Mouse (Mus musculus): Measurements from ENCODE around the gene Prep.
A peak's percentile ranks its signal among the peaks of the same experiment; 100 is the strongest.
"Not testable (repeated sequence)": the region's sequence is repeated elsewhere in the genome, so short reads cannot be mapped to it uniquely, and the experiment has no call there.

Prep gene

DNA sequence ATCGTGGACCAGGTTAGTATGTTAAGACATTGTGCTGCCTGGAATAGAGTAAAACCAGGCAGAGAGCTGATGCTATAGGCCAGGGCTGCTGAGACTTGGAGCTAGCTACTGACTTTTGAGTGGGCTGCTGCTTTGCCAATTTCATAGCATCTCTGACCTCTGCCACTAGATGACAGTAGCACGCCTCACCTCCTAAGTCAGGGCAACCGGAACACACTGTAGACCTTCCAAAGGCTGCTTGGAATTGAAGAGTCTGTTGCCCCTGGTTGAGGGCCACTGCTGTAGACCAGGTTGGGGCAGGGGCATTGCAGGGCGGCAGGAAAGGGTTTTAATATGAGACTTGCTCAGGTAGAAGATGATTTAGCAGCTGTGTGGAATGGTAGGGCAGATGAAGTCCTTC, 47.5 kb downstream of the Prep start:
- no peak for DNase-seq (ENCODE audit: low read depth, low spot score)

DNA sequence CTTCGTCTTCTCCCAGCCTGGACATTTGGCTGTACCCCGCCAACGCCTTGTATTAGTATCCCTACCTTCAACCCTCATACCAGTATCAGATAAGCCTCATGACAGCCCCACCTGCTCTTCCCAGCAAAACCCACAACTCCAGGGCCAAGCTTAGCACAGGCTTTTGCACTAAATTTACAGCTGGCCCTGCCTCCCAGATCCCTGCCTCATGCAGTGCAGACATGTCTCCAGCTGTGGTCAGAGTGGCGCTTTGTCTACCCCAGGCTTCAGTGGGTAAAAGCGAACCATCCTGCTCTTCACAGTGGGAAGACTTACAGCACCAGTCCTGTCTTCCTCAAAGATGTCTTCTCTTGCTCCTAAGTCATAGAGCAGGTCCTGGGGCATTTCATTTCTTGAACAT, 49.8 kb downstream of the Prep start:
- no peak for DNase-seq (ENCODE audit: low read depth, low spot score)

GRCm38 (mm10) chr10:45118389-45118788, 51.4 kb downstream of the Prep start:
- DNase-seq (ENCODE audit: low read depth, low spot score) = no peak

- DNase-seq (ENCODE audit: low read depth, low spot score) = no peak
Measured at GRCm38 (mm10) chr10:45121637-45122036, 54.6 kb downstream of the Prep start.

DNA sequence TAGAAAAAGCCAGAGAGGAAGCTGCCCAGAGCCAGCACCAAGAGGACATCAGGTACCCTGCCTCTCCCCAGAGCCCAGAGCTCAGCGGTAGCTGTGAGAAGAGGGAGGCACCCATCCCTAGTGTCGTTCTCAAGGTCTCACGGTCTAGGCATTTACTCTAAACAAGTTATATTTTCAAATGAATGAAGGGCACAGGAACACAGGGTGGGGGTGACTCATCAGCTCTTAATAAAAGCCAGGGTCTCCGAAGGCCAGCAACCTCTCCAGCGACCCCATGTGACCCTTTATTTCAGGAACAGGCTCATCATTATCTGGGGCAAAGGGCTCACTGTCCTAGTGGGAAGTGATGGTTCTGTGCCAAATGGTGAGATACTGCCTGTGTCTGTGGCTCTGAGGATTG, 55.5 kb downstream of the Prep start:
- DNase-seq (ENCODE audit: low read depth, low spot score) = no peak

- DNase-seq (ENCODE audit: low read depth, low spot score) = no peak
Measured at GRCm38 (mm10) chr10:45123011-45123410, 56.0 kb downstream of the Prep start.

- DNase-seq (ENCODE audit: low read depth, low spot score) = peak; percentile 5
Measured at GRCm38 (mm10) chr10:45129105-45129504, 62.1 kb downstream of the Prep start.

DNA sequence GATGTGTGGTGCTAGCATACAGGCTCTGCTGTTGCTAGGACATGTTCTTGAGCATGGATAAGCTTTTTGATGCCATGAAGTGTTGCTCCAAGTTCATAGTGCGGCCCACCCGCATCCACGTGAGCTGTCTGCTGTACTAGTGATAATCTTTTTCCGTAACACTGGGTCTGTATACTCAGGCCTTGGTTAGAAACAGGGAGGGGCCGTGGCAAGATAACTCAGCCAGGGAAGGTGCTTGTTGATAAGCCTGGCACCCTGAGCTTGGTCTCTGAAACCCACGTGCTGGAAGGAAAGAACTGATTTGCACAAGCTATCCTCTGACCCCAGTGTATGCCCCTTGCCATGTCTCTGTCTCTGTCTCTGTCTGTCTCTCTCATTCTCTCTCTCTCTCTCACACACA, 63.0 kb downstream of the Prep start:
- no peak for DNase-seq (ENCODE audit: low read depth, low spot score)

- DNase-seq (ENCODE audit: low read depth, low spot score) = peak; percentile 75
Measured at GRCm38 (mm10) chr10:45132371-45132770, 65.4 kb downstream of the Prep start.

DNA sequence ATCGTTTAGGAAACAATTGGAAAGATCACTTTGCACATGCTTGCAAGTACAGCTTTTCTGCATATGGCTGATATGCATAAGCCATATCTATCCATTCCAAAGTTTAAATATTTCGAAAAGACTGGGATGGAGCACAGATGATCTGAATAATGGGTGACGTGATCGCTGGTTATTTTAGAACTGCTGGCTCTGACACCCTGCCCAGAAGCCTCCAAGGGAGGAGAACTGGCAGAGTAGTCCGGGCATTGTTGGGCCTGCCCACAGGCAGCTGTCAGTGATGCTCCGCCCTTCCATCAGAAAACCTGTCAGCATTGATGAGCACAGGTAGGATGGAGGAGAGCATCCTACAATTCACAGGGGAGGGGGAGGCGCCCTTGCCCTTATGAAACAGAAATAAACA, 69.8 kb downstream of the Prep start:
- DNase-seq (ENCODE audit: low read depth, low spot score) = no peak

DNA sequence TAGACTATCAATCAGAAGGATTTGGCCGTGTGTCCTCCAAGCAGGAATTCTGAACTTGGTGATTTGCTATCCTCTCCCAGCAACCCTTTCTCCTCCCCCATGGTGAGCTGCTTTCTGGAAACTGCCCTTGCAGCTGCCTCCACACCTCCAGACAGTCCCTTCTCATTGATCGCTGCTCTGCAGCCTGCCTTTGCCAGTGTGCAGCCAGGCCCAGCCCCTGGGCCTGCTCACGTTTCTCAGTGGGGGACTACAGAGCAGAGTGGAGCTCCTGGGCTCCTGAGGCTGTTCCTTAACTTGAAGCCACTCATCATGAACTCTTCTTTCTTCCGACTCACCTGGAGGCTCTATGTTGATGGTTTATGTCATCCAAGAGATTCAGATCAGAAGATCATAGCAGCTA, 72.9 kb downstream of the Prep start:
- DNase-seq (ENCODE audit: low read depth, low spot score) = no peak

DNA sequence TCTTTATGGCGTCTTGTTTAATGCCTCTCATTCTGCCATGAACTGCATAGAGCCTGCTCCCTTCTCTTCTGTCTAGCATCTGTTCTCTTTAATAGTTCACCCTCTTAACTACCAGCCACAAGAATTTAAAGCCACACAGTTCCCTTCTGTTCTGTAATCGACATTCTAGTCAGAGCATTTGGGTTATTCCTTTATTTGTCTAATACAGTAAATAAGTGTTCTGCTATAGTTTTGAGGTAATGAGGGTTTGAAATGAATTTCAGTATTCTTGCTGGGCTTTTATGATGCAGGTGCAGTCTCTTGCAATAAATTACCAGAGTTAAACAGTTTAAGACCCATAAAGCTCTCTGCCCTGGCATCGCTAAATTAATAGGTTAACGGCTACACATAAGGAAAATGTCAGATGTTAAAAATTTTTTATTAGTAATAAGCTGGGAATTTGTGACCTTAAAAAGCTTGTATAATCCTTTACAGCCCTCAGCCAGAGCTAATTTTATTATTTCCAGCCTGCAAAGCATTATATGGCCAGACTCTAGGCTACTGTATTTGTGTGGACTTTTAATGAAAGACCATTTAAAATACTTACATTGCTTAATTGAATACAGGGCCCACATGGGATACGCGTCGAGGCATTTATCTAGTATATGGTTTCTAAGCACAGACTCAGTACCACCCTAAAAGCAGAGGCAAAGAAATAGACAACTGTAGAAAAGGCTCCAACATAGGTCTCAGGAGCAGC, 73.6 kb downstream of the Prep start:
- no peak for DNase-seq (ENCODE audit: low read depth, low spot score)

GRCm38 (mm10) chr10:45142359-45142758, 75.4 kb downstream of the Prep start:
- no peak for DNase-seq (ENCODE audit: low read depth, low spot score)

GRCm38 (mm10) chr10:45144038-45144817, 77.2 kb downstream of the Prep start:
- DNase-seq (ENCODE audit: low read depth, low spot score) = no peak

GRCm38 (mm10) chr10:45146821-45147220, 79.8 kb downstream of the Prep start:
- DNase-seq (ENCODE audit: low read depth, low spot score) = no peak

GRCm38 (mm10) chr10:45151137-45151536, 84.1 kb downstream of the Prep start:
- DNase-seq (ENCODE audit: low read depth, low spot score) = no peak

DNA sequence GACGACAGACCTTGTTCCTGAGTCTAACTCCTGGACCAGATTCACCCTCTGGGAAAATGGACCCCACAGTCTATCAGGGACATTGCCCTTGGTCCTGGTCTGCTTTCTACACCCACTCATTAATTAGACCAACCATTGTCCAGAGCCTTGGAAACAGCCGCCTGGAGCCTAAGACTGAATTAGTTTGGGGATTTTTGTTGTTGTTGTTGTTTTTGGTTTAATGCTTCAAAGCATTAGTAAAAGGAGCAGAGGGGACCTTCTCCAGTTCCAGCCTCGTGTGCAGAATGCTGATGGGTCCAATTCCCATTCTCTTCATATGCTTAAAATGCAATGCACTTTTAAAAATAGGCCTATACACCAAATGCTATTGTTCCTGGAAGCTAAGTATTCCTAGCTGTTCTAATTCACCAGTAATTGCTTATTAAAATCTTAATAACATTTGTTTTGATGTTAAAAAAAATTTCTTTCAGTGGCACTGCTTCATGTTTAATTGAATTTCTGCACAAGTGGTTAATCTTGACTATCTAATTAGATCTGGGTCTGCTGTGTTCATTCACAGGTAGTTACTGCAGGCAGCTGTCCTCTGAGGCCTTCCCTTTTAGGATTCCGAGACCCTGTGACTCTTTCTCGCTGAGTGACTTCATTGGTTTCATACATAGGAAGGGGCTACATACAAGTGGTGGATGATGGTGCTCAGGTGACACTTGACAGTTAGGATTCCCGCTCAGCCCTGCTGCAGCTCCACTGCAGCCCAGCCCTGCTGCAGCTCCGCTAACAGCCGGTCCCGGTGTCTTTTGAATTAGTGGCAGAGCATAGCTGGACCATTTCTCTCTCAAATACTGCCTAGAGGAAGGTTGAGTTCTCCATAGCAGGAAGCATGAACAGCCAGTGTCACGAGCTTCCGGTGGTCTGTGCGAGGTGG, 85.0 kb downstream of the Prep start:
- no peak for DNase-seq (ENCODE audit: low read depth, low spot score)

GRCm38 (mm10) chr10:45154557-45155060, 87.6 kb downstream of the Prep start:
- DNase-seq (ENCODE audit: low read depth, low spot score) = no peak

DNA sequence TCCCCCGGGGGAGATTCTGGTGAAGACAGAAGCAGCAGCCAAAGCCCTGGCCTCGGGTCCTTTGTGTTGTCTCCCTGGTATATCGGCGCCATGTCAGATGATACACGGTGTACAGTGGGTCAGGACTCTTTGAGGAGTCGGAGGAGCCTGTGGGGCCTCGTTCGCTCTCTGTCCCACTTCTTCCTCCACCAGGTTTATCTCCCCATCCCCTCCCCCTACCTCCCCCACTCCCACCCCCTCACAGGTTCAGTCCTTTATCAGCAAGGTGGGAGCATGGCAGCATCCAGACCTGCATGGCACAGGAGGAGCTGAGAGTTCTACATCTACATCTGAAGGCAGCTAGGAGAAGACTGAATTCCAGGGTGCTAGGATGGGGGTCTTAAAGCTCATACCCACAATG, 98.8 kb downstream of the Prep start:
- DNase-seq (ENCODE audit: low read depth, low spot score) = no peak

GRCm38 (mm10) chr10:45173927-45174326, 106.9 kb downstream of the Prep start:
- DNase-seq (ENCODE audit: low read depth, low spot score) = no peak

- no peak for DNase-seq (ENCODE audit: low read depth, low spot score)
Measured at GRCm38 (mm10) chr10:45174345-45174744, 107.3 kb downstream of the Prep start.

DNA sequence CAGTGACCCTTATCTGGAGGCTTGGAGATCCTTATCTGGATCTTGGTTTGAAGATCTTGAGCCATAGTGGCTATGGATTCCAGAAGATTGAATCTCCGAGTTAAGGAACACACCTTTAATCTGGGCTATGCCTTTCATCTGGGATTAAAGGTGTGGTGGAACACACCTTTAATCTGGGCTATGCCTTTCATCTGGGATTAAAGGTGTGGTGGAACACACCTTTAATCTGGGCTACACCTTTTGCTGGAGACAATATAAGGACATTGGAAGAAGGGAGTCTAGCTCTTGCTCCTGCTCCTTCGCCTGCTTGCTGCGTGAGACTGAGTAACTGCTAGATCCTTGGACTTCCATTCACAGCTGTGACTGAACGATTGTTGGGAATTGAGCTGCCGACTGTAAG, 110.8 kb downstream of the Prep start, which contains the start of gene Popdc3:
TSS of gene Popdc3 (plus strand) at position 301 of the 400 bp plus-strand sequence.
- DNase-seq (ENCODE audit: low read depth, low spot score) = not testable (repeated sequence)

All from CD4-positive, CD25-positive, alpha-beta regulatory T cell, adult 2 months (primary cell).